Mouse (Mus musculus): ENCODE measurements at regions not wholly inside any gene's neighbourhood (a gene's known extent, or its start where the extent isn't known, plus 50 kb on each side); places are given as distances from the start of the nearest gene placed in this dataset.

DNA sequence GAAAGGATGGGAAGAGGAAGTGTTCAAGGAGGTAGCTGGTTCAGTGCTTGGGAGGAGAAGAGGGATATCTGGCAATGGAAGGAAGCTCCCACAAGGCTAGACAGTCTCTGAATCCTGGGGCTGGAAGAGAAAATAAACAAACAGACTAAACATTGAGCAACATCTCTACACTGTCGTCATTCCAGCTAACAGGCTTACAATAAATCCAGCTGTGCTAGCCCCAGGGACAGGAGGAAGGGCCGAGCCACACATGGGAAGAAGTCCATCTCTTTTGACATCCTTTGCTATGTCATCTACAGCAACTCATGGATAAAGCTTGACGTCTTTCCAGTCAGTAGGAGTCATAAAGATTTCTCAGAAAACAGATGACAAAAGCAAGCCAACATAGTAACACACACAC, 57.7 kb upstream of the Hivep1 start:
- TF ChIP-seq CTCF (conservative IDR thresholded peaks at IDR 0.05; ENCODE audit: low read length), result no peak
- TF ChIP-seq NANOG (IDR thresholded peaks at IDR 0.05; ENCODE audit: borderline replicate concordance, low read length), result no peak
- no peak for TF ChIP-seq POU5F1 (IDR thresholded peaks at IDR 0.05; ENCODE audit: borderline replicate concordance, low read length)
